Mouse (Mus musculus) C2C12 (cell line): ENCODE data around the gene Zmym5.

Source experiments
- CEBPB ChIP-seq: IDR thresholded peaks from one replicate; pipeline ENCODE4 v1.6.1; 2011; ENCODE audit warnings: low read depth, mild to moderate bottlenecking, control low read depth, moderate library complexity
- CTCF ChIP-seq: IDR thresholded peaks from one replicate; pipeline ENCODE4 v1.5.1; 2011; ENCODE audit not compliant: control insufficient read depth, insufficient read depth, insufficient read length
- FOSL1 ChIP-seq: IDR thresholded peaks from one replicate; pipeline ENCODE4 v1.8.0; 2011; ENCODE audit warnings: mild to moderate bottlenecking, low read length; ENCODE audit not compliant: poor library complexity, insufficient read depth, severe bottlenecking
- MAX ChIP-seq: IDR thresholded peaks from one replicate; pipeline ENCODE4 v1.6.1; 2011; ENCODE audit warnings: mild to moderate bottlenecking, control low read depth
- MYOG ChIP-seq: IDR thresholded peaks from one replicate; pipeline ENCODE4 v1.6.1; 2011; ENCODE audit not compliant: control insufficient read depth, insufficient read length; ENCODE audit errors: extremely low read depth
- USF1 ChIP-seq: IDR thresholded peaks from one replicate; pipeline ENCODE4 v1.6.1; 2011; ENCODE audit warnings: low read depth, mild to moderate bottlenecking, control low read depth, moderate library complexity

- TF ChIP-seq CTCF: no peak
- TF ChIP-seq CEBPB: no peak
- no peak for TF ChIP-seq MAX
- no peak for TF ChIP-seq USF1
- no peak for TF ChIP-seq FOSL1
- no peak for TF ChIP-seq MYOG
Observed at GRCm38 (mm10) chr14:56817616-56818015, 6.1 kb upstream of the Zmym5 start.
